Mouse (Mus musculus) MEL (cell line): ENCODE results near the gene Svs5. TPM values are rescaled to one million over a fixed set of nuclear protein-coding genes. Genes with fewer than 3 reads are reported as not detected.

ENCODE experiments used
- DNase-seq: peaks from one replicate; pipeline ENCODE4 v3.0.0; 2011; ENCODE audit warnings: low read depth, low spot score
- H3K27ac ChIP-seq: 2 replicates; pipeline ENCODE4 v1.5.1; 2012; ENCODE audit warnings: low read depth, mild to moderate bottlenecking, control low read depth, low read length, moderate library complexity; ENCODE audit not compliant: control insufficient read depth
- H3K27me3 ChIP-seq, 2 experiments: fragments of 150-350 bp in 1 of 2; sonication (generic) in 1 of 2; 2 replicates each; pipeline ENCODE4 v1.6.1; 2012; ENCODE audit warnings: low read length in 2 of 2, mild to moderate bottlenecking in 2 of 2, improper control_type of control experiment in 1 of 2, moderate library complexity in 1 of 2; ENCODE audit not compliant: insufficient read depth in 2 of 2, control insufficient read depth in 1 of 2
- H3K36me3 ChIP-seq, 2 experiments: 2 replicates each; pipeline ENCODE4 v1.6.1; 2012 to 2014; ENCODE audit warnings: low read length in 2 of 2, improper control_type of control experiment in 1 of 2, inconsistent platforms in 1 of 2, mild to moderate bottlenecking in 1 of 2; ENCODE audit not compliant: insufficient read depth in 2 of 2, control insufficient read depth in 1 of 2
- H3K4me1 ChIP-seq, 2 experiments: fragments of 150-350 bp in 1 of 2; sonication (generic) in 1 of 2; 2 replicates each; pipeline ENCODE4 v1.6.1; 2012; ENCODE audit warnings: low read length in 2 of 2, improper control_type of control experiment in 1 of 2, mild to moderate bottlenecking in 1 of 2; ENCODE audit not compliant: insufficient read depth in 2 of 2, control insufficient read depth in 1 of 2
- H3K4me3 ChIP-seq, 2 experiments: fragments of 150-350 bp in 1 of 2; sonication (generic) in 1 of 2; 2 replicates each; pipeline ENCODE4 v1.5.1; 2012; ENCODE audit warnings: low read depth in 2 of 2, low read length in 2 of 2, mild to moderate bottlenecking in 2 of 2, moderate library complexity in 2 of 2, control low read depth in 1 of 2, improper control_type of control experiment in 1 of 2; ENCODE audit not compliant: control insufficient read depth in 1 of 2, insufficient read depth in 1 of 2
- H3K79me2 ChIP-seq: 2 replicates; pipeline ENCODE4 v1.6.1; 2012; ENCODE audit warnings: mild to moderate bottlenecking, low read length, moderate library complexity; ENCODE audit not compliant: control insufficient read depth, poor library complexity, insufficient read depth
- H3K9ac ChIP-seq: 2 replicates; pipeline ENCODE4 v1.6.1; 2012; ENCODE audit warnings: low read depth, mild to moderate bottlenecking, control low read depth, low read length, moderate library complexity; ENCODE audit not compliant: control insufficient read depth, poor library complexity, severe bottlenecking
- H3K9me3 ChIP-seq: fragments of 150-350 bp; sonication (generic); replicated peaks from 2 replicates; pipeline ENCODE4 v1.6.1; 2012; ENCODE audit warnings: mild to moderate bottlenecking, low read length, improper control_type of control experiment, moderate library complexity; ENCODE audit not compliant: insufficient read depth
- BHLHE40 ChIP-seq: IDR thresholded peaks from 2 replicates; pipeline ENCODE4 v1.6.1; 2012; ENCODE audit warnings: low read depth, mild to moderate bottlenecking, inconsistent platforms, low read length, improper control_type of control experiment, borderline replicate concordance
- CHD1 ChIP-seq: IDR thresholded peaks from 2 replicates; pipeline ENCODE4 v1.6.1; 2012; ENCODE audit warnings: low read depth, mild to moderate bottlenecking, inconsistent platforms, low read length, improper control_type of control experiment
- CTCF ChIP-seq, 3 experiments: IDR thresholded peaks in 2 of 3; conservative IDR thresholded peaks in 1 of 3; 2 replicates each; pipeline ENCODE4 v1.5.1; 2011 to 2012; ENCODE audit warnings: low read length in 3 of 3, low read depth in 2 of 3, mild to moderate bottlenecking in 2 of 3, improper control_type of control experiment in 1 of 3, inconsistent platforms in 1 of 3, mixed read lengths in 1 of 3, moderate library complexity in 1 of 3; ENCODE audit not compliant: control insufficient read depth in 1 of 3, insufficient read depth in 1 of 3, poor library complexity in 1 of 3, severe bottlenecking in 1 of 3
- ELF1 ChIP-seq: IDR thresholded peaks from 2 replicates; pipeline ENCODE4 v1.6.1; 2014; ENCODE audit warnings: low read depth, mild to moderate bottlenecking, inconsistent platforms, low read length, improper control_type of control experiment, moderate library complexity
- ETS1 ChIP-seq: IDR thresholded peaks from 2 replicates; pipeline ENCODE4 v1.6.1; 2012; ENCODE audit warnings: low read depth, mild to moderate bottlenecking, inconsistent platforms, low read length, improper control_type of control experiment, moderate library complexity
- GATA1 ChIP-seq: IDR thresholded peaks from 2 replicates; pipeline ENCODE4 v1.6.1; 2011; ENCODE audit warnings: low read depth, low read length, improper control_type of control experiment
- HCFC1 ChIP-seq: IDR thresholded peaks from 2 replicates; pipeline ENCODE4 v1.6.1; 2012; ENCODE audit warnings: low read depth, mild to moderate bottlenecking, inconsistent platforms, low read length, improper control_type of control experiment, moderate library complexity
- JUND ChIP-seq: IDR thresholded peaks from 2 replicates; pipeline ENCODE4 v1.6.1; 2011; ENCODE audit warnings: low read depth, mild to moderate bottlenecking, improper control_type of control experiment, low read length
- KAT2A ChIP-seq: conservative IDR thresholded peaks from 2 replicates; pipeline ENCODE4 v1.6.1; 2012; ENCODE audit warnings: low read depth, low read length, improper control_type of control experiment, inconsistent platforms
- MAFK ChIP-seq: IDR thresholded peaks from 2 replicates; pipeline ENCODE4 v1.6.1; 2011; ENCODE audit warnings: low read depth, mild to moderate bottlenecking, low read length, improper control_type of control experiment, borderline replicate concordance
- MAX ChIP-seq: IDR thresholded peaks from 2 replicates; pipeline ENCODE4 v1.6.1; 2011; ENCODE audit warnings: low read length, improper control_type of control experiment
- MAZ ChIP-seq: IDR thresholded peaks from 2 replicates; pipeline ENCODE4 v1.6.1; 2012; ENCODE audit warnings: low read depth, mild to moderate bottlenecking, inconsistent platforms, low read length, improper control_type of control experiment
- MXI1 ChIP-seq: IDR thresholded peaks from 2 replicates; pipeline ENCODE4 v1.6.1; 2011; ENCODE audit warnings: mild to moderate bottlenecking, low read depth, low read length, improper control_type of control experiment
- MYC ChIP-seq: IDR thresholded peaks from 2 replicates; pipeline ENCODE4 v1.6.1; 2011; ENCODE audit warnings: low read depth, mild to moderate bottlenecking, low read length, improper control_type of control experiment, moderate library complexity
- POLR2A ChIP-seq, 2 experiments: IDR thresholded peaks; 2 replicates each; pipeline ENCODE4 v1.6.1; 2011 to 2012; ENCODE audit warnings: low read length in 2 of 2, mild to moderate bottlenecking in 2 of 2, control low read depth in 1 of 2, improper control_type of control experiment in 1 of 2, low read depth in 1 of 2, moderate library complexity in 1 of 2; ENCODE audit not compliant: control insufficient read depth in 1 of 2, insufficient read depth in 1 of 2, poor library complexity in 1 of 2
- POLR2AphosphoS2 ChIP-seq: IDR thresholded peaks from 2 replicates; pipeline ENCODE4 v1.6.1; 2011; ENCODE audit warnings: low read length, improper control_type of control experiment
- RAD21 ChIP-seq: IDR thresholded peaks from 2 replicates; pipeline ENCODE4 v1.6.1; 2011; ENCODE audit warnings: mild to moderate bottlenecking, low read depth, low read length, improper control_type of control experiment
- RCOR1 ChIP-seq: IDR thresholded peaks from 2 replicates; pipeline ENCODE4 v1.6.1; 2012; ENCODE audit warnings: low read depth, mild to moderate bottlenecking, inconsistent platforms, low read length, improper control_type of control experiment
- SIN3A ChIP-seq: IDR thresholded peaks from 2 replicates; pipeline ENCODE4 v1.6.1; 2012; ENCODE audit warnings: low read length, improper control_type of control experiment, inconsistent platforms
- SMC3 ChIP-seq: IDR thresholded peaks from 2 replicates; pipeline ENCODE4 v1.6.1; 2011; ENCODE audit warnings: low read depth, low read length, improper control_type of control experiment
- TAL1 ChIP-seq: IDR thresholded peaks from 2 replicates; pipeline ENCODE4 v1.6.1; 2012; ENCODE audit warnings: mild to moderate bottlenecking, inconsistent platforms, low read length, moderate library complexity, mixed read lengths
- TBP ChIP-seq: IDR thresholded peaks from 2 replicates; pipeline ENCODE4 v1.8.0; 2011; ENCODE audit warnings: low read depth, low read length, improper control_type of control experiment
- ZC3H11A ChIP-seq: IDR thresholded peaks from 2 replicates; pipeline ENCODE4 v1.6.1; 2012; ENCODE audit warnings: low read depth, mild to moderate bottlenecking, inconsistent platforms, low read length, improper control_type of control experiment
- ZKSCAN1 ChIP-seq: IDR thresholded peaks from 2 replicates; pipeline ENCODE4 v1.6.1; 2012; ENCODE audit warnings: low read depth, mild to moderate bottlenecking, inconsistent platforms, low read length, improper control_type of control experiment, moderate library complexity
- ZMIZ1 ChIP-seq: IDR thresholded peaks from 2 replicates; pipeline ENCODE4 v1.6.1; 2012; ENCODE audit warnings: low read depth, mild to moderate bottlenecking, inconsistent platforms, low read length, improper control_type of control experiment, moderate library complexity
- ZNF384 ChIP-seq: IDR thresholded peaks from 2 replicates; pipeline ENCODE4 v1.6.1; 2012; ENCODE audit warnings: low read depth, mild to moderate bottlenecking, inconsistent platforms, low read length, improper control_type of control experiment
- polyA plus RNA-seq, 2 experiments: library from polyadenylated mRNA; stranded (reverse) in 1 of 2; unstranded in 1 of 2; fragments of >175 nt in 1 of 2; fragments of >200 nt in 1 of 2; gene quantifications; 2 replicates each; pipeline versions ENCODE4 v1.2.1 to v1.2.4; 2012; ENCODE audit warnings: low replicate concordance in 2 of 2, low read depth in 1 of 2; ENCODE audit not compliant: insufficient read length in 2 of 2, insufficient read depth in 1 of 2, missing spikeins in 1 of 2
- total RNA-seq: library from RNA; depleted of rRNA; stranded (reverse); fragments of 300-350 nt; gene quantifications from 2 replicates; pipeline ENCODE4 v1.2.3, GENCODE M21; 2012

Svs5 gene
- total and polyA plus RNA-seq, 3 experiments: not detected

GRCm38 (mm10) chr2:164352697-164353096 lies 20.2 kb downstream of the Svs5 start:
- peaks cover 0 to 3% of the 10 kb centered on the region in 2 experiments; a peak in 3 of 4 replicates for H3K27me3 ChIP-seq
- H3K9me3 ChIP-seq: no peaks in the 10 kb centered on the region
- H3K9ac ChIP-seq: no peak overlapping the region
- TF ChIP-seq SIN3A: no peak
- no peak for TF ChIP-seq ZNF384
- no peak for TF ChIP-seq ELF1
- TF ChIP-seq MYC: no peak
- no peak for TF ChIP-seq ETS1
- TF ChIP-seq JUND: no peak
- TF ChIP-seq CTCF (IDR thresholded peaks at IDR 0.05 in 2 of 3, conservative IDR thresholded peaks at IDR 0.05 in 1 of 3; ENCODE audit: control insufficient read depth in 1 of 3, insufficient read depth in 1 of 3, low read depth in 2 of 3, low read length in 3 of 3, poor library complexity in 1 of 3, severe bottlenecking in 1 of 3): no peak
- no peak for TF ChIP-seq RCOR1
- no peak for TF ChIP-seq POLR2AphosphoS2
- no peak for TF ChIP-seq MAZ
- TF ChIP-seq ZC3H11A: no peak
- TF ChIP-seq POLR2A (IDR thresholded peaks at IDR 0.05; ENCODE audit: control insufficient read depth in 1 of 2, insufficient read depth in 1 of 2, low read depth in 1 of 2, low read length in 2 of 2, poor library complexity in 1 of 2): no peak
- TF ChIP-seq SMC3: no peak
- no peak for TF ChIP-seq CHD1
- H3K4me3 ChIP-seq: no peak overlapping the region
- H3K27ac ChIP-seq: no peak overlapping the region
- H3K4me1 ChIP-seq: no peaks in the 10 kb centered on the region
- no peak for DNase-seq
- no peaks in the 10 kb centered on the region for H3K79me2 ChIP-seq
- no peaks in the 10 kb centered on the region for H3K36me3 ChIP-seq

GRCm38 (mm10) chr2:164353356-164353755 lies 20.8 kb downstream of the Svs5 start:
- H3K79me2 ChIP-seq: no peaks in the 10 kb centered on the region
- TF ChIP-seq JUND (no peak), POLR2A (IDR thresholded peaks at IDR 0.05; ENCODE audit: control insufficient read depth in 1 of 2, insufficient read depth in 1 of 2, low read depth in 1 of 2, low read length in 2 of 2, poor library complexity in 1 of 2) (no peak), BHLHE40 (no peak), RAD21 (no peak), ETS1 (no peak), HCFC1 (no peak), TBP (no peak), RCOR1 (no peak), SMC3 (no peak), ZMIZ1 (no peak), GATA1 (no peak), MYC (no peak), KAT2A (no peak), POLR2AphosphoS2 (no peak), MAFK (no peak), ZKSCAN1 (no peak), MAX (no peak), TAL1 (no peak), MXI1 (no peak), CHD1 (no peak)
- TF ChIP-seq, all 39 proteins: peak for 0
- Histone ChIP-seq H3K27me3 (peaks cover 0 to 3% of the 10 kb centered on the region in 2 experiments; a peak in 3 of 4 replicates), H3K27ac (no peak overlapping the region), H3K9me3 (no peaks in the 10 kb centered on the region), H3K9ac (no peak overlapping the region), H3K4me3 (no peak overlapping the region), H3K4me1 (no peaks in the 10 kb centered on the region), H3K36me3 (no peaks in the 10 kb centered on the region)
- no peak for DNase-seq
